Mouse (Mus musculus): ENCODE data around the gene Sfr1.

The Sfr1 gene

DNA sequence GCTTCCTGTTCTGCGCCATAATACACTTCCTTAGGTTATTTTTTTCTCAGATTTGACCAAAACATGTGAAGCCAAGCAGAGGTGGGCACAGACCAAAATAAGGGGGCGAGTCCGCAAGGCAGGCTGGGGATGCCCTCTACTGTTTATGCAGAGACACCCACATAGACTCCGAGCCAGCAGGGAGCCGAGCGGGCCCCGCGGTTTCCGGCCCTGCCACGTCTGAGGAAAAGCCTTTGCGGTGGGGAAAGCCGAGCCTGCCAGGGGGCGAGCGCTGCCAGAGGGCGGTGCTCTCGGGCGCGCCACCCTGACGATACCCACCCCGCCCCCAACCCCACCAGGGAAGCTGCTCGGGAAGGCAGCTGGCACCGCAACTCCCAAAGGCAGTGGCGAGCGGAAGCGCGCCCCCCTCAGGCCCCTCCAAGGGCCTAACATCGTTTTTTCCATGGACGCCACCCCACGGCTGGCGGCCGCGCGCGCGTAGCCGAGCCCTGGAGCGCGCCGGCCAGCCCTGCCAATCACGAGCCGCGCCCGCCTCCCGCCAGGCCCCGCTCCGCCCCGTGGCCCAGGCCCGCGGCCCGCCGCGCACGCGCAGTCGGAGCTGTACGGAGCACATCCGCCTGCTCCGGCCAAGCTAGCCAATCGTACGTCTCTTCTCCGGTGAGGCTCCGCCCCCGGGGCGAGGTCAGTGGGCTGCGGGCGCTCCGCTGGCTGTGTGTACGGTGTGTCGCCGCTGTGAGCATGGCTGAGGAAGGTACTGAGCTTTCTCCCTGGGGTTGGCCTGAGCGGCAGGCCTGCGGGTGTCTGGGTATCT lies at the start of gene Sfr1:
TSS of gene Sfr1 (plus strand) at position 612 of the 811 bp plus-strand sequence.
- peak; percentile 99 for DNase-seq (ENCODE audit: low spot score)

DNA sequence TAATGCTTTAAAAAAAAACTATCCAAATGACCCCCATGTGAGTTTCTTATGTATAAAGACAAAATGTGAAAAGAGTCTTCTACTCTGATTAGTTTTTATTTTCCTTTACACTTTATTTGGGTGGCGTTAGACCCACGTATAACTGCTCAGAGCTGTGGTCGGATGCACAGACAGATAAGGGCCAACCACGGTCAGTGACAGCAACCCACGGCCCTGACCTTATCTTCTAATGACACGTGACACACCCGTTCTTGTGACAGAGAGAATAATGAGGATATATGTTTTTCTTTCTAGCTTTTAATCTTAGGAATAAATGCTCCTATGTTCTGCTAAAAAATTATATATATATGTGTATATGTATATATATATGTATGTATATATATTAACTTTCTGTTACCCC lies 41.9 kb upstream of the Sfr1 start:
- no peak for DNase-seq (ENCODE audit: low spot score)

DNA sequence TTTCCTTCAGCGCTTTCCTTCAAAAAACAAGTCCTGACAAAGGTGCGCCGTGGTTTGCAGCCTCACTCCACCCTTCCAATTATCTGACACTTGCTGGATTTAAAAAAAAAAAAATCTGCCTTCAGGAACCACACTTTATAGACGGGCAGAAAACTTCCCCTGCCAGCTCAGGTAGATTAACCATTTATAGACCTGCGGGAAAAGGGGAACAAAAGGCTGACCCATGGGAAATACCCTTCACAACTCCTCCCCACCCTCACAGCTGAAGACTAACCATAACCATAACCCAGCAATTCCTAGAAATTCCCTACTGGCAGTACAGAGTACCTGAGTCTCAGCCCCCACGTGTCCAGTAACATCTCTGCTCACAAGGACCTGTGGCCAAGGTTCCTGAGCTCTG lies 39.5 kb upstream of the Sfr1 start, which contains the start of gene Col17a1:
TSS of gene Col17a1 (minus strand) at position 101 of the 400 bp plus-strand sequence.
- DNase-seq (ENCODE audit: low spot score), result no peak

GRCm38 (mm10) chr19:47695725-47696124 lies 35.8 kb upstream of the Sfr1 start:
- no peak for DNase-seq (ENCODE audit: low spot score)

DNA sequence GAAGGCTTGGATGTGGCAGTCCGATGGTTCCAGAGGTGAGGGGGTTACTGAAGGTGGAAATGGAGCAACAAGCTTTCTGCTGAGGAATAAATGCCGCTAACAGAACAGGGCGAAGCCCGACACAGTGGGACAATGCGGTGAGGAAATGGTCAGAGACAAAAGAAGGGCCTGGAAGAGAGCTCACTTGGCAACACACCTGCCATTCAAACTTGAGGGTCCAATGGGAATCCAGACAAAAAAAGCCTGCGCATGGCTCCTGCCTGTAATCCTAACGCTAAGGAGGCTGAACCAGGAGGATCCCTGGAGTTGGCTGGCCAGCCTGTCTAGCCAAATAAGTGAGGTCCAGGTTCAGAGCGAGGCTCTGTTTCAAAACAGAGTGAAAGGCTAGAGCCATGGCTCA lies 35.1 kb upstream of the Sfr1 start:
- DNase-seq (ENCODE audit: low spot score), result peak; percentile 43

DNA sequence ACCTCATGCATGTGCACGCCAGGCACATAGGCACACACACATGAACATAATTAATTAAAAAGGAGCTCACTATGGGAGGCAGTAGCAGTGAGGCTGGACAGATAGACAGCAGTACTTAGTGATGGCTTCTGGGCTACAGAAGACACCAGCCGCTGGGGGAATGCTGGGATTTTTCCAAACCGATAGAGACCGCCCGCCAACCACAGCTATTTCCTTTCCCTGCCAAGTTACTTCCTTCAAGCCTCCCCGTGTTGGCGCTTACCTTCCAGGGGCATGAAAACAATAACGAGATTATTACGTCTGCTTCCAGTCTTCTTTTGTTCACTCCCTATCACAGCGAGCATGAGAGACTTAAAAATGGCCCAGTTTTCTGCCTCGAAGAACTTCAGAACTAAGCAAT lies 34.4 kb upstream of the Sfr1 start:
- no peak for DNase-seq (ENCODE audit: low spot score)

DNA sequence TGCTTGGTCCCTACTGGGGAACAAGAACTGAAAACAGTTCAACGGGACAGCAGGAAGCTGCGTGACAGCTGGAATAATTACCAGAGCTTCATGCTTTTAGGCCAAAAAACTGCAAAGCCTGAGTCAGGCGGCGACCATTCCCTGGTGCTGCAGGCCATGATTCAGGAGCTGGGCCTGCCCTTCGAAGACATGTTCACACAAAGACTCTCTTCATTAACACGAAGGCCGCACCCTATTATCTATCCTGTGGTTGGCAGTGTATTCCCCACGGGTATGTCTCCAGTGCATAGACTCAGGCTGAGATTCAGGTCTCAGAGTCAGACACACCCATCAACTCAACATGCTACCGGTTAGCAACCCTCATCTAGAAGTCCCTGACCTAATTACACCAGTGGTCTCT lies 33.2 kb upstream of the Sfr1 start:
- DNase-seq (ENCODE audit: low spot score), result no peak

DNA sequence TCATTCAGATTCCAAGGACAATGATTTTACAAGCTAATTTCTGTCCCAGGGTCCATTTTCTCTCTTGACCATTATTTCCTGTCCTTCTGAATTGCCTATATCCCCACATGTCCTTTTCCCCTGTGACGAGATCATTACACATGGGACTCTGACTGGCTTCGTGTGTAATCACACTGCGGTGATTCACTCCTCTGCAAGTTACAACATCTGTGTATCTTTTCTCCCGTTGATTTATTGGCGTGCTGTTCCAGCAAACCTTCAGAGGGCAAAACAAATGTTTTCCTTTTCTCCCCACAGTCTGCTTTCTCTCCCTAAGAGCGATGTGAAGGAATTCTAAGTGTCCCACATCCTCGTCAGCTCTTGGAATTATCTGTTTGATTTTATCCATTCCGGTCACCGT lies 31.7 kb upstream of the Sfr1 start:
- no peak for DNase-seq (ENCODE audit: low spot score)

GRCm38 (mm10) chr19:47700509-47700908 lies 31.0 kb upstream of the Sfr1 start:
- DNase-seq (ENCODE audit: low spot score), result no peak

DNA sequence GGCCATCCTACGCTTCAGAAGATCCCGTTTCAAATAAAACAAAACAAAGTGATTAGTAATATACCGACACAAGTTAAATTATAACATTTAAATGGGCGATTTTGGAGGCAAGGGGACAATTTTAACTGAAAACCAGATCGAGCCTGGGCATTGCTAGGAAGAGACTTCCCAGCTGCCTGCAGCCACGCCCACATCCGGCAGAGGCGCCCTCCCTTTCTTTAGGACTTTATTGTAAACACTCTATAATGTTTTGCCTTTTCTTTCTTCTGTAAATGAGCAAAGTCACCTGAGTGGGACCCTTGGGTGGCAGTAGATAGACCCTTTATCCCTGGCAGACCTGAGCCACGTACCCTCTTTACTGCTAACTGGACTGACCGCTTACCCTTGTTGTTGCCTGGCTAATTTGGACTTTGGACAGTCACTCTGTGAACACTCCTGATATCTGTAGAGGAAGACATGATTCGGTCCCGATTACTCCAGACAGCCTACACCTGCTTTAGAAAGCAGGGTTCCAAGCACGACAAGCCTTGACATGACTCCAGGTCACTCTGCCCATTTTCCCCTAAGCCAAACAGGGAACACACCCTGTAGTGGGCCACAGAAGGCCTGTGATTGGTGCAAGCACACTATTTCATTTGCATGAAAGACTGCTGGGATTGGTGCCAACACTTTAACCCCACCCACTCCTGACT lies 26.3 kb upstream of the Sfr1 start:
- DNase-seq (ENCODE audit: low spot score), result no peak

- DNase-seq (ENCODE audit: low spot score), result no peak
These were observed 25.6 kb upstream of the Sfr1 start for GRCm38 (mm10) chr19:47705772-47706309.

DNA sequence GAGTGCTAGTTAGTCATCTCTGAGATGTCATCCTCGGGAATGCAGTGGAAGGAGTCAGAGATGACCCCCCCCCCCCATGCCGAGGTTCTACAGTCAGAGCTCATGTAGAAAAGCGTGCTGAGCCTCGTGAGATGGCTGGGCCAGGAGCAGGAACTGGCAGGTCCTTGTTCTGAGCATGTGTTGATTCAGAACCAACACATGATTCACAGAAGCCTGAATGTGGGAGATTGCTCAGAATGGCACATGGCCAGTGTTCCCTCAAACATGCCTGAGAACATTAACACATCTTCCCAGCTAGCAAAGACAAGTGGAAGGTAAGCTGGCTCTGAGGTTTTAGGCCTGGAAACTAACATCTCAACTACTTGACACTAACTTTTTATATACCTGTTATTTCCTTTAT lies 21.1 kb upstream of the Sfr1 start:
- no peak for DNase-seq (ENCODE audit: low spot score)

DNA sequence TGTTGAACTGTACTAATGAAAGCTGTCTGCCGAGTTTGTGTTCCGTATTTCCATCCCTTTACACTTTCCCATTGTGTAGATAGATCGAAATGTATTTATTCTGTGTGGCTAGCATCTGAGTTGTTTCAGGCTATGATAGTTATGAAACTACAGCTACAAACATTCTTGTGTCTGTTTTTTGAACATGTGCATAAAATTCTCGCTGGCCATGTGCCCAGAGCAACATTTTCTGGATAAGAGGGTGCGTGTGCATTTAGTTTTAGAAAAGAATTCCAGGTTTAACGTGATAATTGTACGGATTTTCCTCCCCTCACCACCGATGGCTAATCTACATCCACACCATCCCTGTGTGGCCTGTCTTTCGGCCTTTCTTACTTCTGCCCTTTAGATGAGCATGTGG lies 18.0 kb upstream of the Sfr1 start:
- DNase-seq (ENCODE audit: low spot score), result no peak

DNA sequence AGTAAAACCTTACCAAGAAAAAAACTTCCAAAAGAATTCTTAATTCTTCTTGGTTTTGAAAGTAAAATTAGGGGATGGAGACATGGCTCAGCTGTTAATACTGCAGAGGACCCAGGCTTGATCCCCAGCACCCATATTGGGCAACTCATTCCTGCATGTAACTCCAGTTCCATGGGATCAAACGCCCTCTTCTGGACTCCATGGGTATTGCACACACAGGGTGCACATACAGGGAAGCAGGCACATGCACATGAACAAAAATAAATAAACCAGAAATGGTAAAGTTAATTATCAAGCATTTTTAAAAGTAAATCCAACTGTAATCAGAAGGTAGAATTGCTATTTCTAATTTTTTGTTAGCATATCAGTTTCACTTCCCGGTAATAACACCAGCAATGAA lies 15.3 kb upstream of the Sfr1 start:
- DNase-seq (ENCODE audit: low spot score), result no peak

GRCm38 (mm10) chr19:47719147-47719546 lies 12.3 kb upstream of the Sfr1 start:
- DNase-seq (ENCODE audit: low spot score), result no peak

- DNase-seq (ENCODE audit: low spot score), result peak; percentile 72
These were observed 9.0 kb upstream of the Sfr1 start for GRCm38 (mm10) chr19:47722471-47722870.

DNA sequence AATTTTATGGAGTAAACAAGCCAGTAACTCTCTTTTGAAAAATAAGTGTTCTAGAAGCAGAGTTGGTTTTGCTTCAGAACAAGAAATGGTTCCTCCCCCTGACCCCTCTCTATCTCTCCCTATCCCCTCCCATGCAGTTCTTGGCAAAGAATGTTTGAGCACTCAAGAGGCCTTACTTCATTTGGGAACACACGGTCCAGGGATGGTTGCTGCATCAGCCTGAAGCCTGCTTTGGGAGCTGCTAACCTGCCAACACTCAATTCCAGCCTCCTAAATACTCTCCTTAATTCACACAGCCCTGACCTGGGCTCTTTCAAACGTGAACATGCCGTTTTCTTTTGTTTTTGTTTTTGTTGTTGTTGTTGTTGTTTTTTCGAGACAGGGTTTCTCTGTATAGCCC lies 6.6 kb upstream of the Sfr1 start:
- DNase-seq (ENCODE audit: low spot score), result peak; percentile 64

DNA sequence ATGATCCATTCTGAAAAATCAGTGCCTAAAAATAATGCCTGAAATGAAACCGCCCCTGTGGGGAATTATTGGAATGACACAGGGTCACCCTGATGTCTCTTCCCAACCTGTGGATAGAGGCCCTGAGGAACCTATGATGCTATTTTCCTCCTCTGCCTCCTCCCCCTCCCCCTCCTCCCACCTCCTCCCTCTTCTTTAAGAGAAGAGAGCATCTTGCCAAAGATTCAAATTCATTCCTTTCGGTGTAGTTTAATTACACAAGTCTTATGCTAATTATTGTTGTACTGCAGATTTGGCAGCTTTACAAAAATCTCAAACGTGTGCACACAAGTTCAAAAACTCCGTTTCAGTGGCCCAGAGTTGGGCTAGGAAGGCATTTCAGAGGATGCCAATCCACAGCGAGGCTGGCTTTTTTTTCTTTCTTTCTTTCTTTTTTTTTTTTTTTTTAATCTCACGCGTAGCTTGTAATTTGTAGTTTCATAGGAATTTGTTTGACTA lies 5.8 kb upstream of the Sfr1 start:
- DNase-seq (ENCODE audit: low spot score), result no peak

- peak; percentile 79 for DNase-seq (ENCODE audit: low spot score)
These were observed 801 bp upstream of the Sfr1 start for GRCm38 (mm10) chr19:47730691-47731070.

DNA sequence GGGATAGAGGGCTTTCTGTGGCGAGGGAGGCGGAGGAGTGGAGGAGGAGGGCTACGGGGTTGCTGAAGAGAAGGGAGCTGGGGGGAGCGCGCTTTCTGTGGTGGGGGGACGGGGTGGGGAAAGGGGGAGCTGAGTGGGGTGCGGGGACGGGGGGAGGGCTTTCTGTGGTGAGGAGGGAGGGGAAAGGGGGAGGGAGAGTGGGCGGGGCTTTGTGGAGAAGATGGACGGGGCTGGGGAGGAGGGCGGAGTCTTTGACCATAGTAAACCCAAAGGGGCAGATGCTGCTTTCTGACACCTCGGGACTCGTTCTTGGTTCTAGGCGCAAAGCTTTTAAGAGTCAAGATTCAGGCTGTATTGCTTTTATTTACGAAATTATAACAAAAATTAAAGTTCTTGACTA lies 449 bp downstream of the Sfr1 start:
- DNase-seq (ENCODE audit: low spot score), result peak; percentile 78

GRCm38 (mm10) chr19:47747072-47747471 lies 15.6 kb downstream of the Sfr1 start:
- DNase-seq (ENCODE audit: low spot score), result no peak

- DNase-seq (ENCODE audit: low spot score), result no peak
These were observed 17.5 kb downstream of the Sfr1 start for GRCm38 (mm10) chr19:47748950-47749349.

- DNase-seq (ENCODE audit: low spot score), result no peak
These were observed 18.9 kb downstream of the Sfr1 start for GRCm38 (mm10) chr19:47750391-47750790.

All from testis, postnatal 14 days (tissue).